Mouse (Mus musculus) embryo, embryonic 10 days (tissue): ENCODE results near the gene Thrb.

ENCODE experiments used
- DNase-seq: peaks from one replicate; pipeline ENCODE4 v3.0.0-alpha.2; 2015; ENCODE audit warnings: low spot score

Gene Thrb

GRCm38 (mm10) chr14:18036573-18036972 is 376.5 kb downstream of the Thrb start:
- DNase-seq = no peak

DNA sequence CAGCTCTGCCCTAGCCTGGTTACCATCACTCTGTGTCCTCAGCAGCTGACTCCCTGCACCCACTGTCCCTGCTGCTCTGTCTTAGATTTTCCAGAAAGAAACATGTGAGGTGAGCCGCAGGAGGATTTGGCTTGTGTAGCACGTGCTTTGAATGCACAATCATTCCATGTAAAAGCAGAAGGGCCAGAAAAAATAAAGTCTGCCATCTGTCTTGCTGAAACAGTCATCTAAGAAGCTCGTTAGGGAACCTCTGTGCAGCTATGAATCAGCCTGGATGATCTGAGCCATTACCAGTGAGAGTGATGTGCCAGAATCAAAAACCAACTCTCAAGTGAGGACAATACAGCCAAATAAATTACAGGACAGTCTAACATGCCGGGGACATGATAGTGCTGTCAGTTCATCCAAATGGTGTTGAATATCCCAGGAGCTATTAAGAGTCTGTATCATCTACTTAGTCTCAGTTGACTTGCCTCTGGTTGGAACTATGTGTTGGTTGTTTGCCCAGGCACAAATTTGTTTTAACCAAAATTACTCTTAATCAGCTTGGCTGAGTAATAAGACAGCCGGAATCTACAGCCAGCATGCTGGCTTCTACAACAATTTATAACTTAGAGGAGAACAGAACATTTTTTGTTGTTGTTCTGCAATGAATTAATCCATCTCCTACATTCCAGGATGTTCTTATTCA is 402.2 kb downstream of the Thrb start:
- no peak for DNase-seq
